19 mouse cellular contexts compared by ENCODE assay signal in genomic region chr3:89633941-89634340, GRCm38 (mm10).
A peak's percentile ranks its signal among the peaks of the same experiment; 100 is the strongest.
DNase-seq lines count a peak whose midpoint lies in the region; ATAC-seq and TF ChIP-seq lines count a peak whose summit lies in the region.
"Had no signal": no experiment of that assay in that cellular context is flagged by ENCODE, and none has a peak within 500 bp of the region (broad histone marks: within the 10 kb centered on the region; RNA-seq: fewer than 3 reads in every experiment).

No protein-coding gene starts in this region.

- peak; percentile 35 to 59 for DNase-seq in heart, adult 2 months
- DNase-seq in heart, embryonic 10.5 days (ENCODE audit: low spot score): no peak
- no peak for DNase-seq in lung, postnatal 0 days (ENCODE audit: low spot score)
- DNase-seq in lung, postnatal 14 days: no peak
- DNase-seq in heart, postnatal 14 days: peak; percentile 56 to 61
- DNase-seq in lung, postnatal 25 days (ENCODE audit: low spot score): no peak
- DNase-seq: adrenal gland, adult 2 months; cerebellum, adult 8-10 months; kidney, adult 11 months; kidney, postnatal 36 days; liver, embryonic 13.5 days; lung, postnatal 36 days; right cerebral cortex, adult 18-20 months; thymus, postnatal 14 days had no signal

- no peaks in the 10 kb centered on the region for H3K9me3 ChIP-seq in heart, embryonic 10.5 days
- H3K9me3 ChIP-seq in lung, postnatal 0 days (ENCODE audit: low read length): no peaks in the 10 kb centered on the region
- H3K9me3 ChIP-seq in kidney, embryonic 16.5 days (ENCODE audit: low read length): no peaks in the 10 kb centered on the region
- H3K9me3 ChIP-seq: forebrain, embryonic 13.5 days; liver, embryonic 13.5 days had no signal

- no peak overlapping the region for H3K4me3 ChIP-seq in heart, adult 2 months
- H3K4me3 ChIP-seq in heart, embryonic 10.5 days: no peak overlapping the region
- no peak overlapping the region for H3K4me3 ChIP-seq in lung, postnatal 0 days (ENCODE audit: low read depth, low read length)
- H3K4me3 ChIP-seq in small intestine, adult 2 months (ENCODE audit: low read depth, low read length): no peak overlapping the region
- no peak overlapping the region for H3K4me3 ChIP-seq in kidney, embryonic 16.5 days (ENCODE audit: low read length)
- H3K4me3 ChIP-seq: forebrain, embryonic 13.5 days; liver, embryonic 13.5 days; myocyte had no signal

- intact Hi-C loops in heart, adult 2 months (cut with DNase I): no loop called here
- intact Hi-C loops in heart, postnatal 14 days (cut with DNase I): no loop called here

- no peaks in the 10 kb centered on the region for H3K27me3 ChIP-seq in heart, adult 2 months (ENCODE audit: control insufficient read depth, insufficient read depth, low read length)
- H3K27me3 ChIP-seq in heart, embryonic 10.5 days (ENCODE audit: insufficient read depth, poor library complexity, severe bottlenecking): peaks cover 7% of the 10 kb centered on the region; the same call in 1 of the 2 replicates
- no peaks in the 10 kb centered on the region for H3K27me3 ChIP-seq in lung, postnatal 0 days (replicated peaks; ENCODE audit: insufficient read depth, low read length)
- H3K27me3 ChIP-seq in small intestine, adult 2 months (ENCODE audit: control insufficient read depth, insufficient read depth, low read length): no peaks in the 10 kb centered on the region
- no peaks in the 10 kb centered on the region for H3K27me3 ChIP-seq in kidney, embryonic 16.5 days (ENCODE audit: insufficient read depth, low read length)
- H3K27me3 ChIP-seq: forebrain, embryonic 13.5 days had no signal

- no peaks in the 10 kb centered on the region for H3K36me3 ChIP-seq in heart, adult 2 months (ENCODE audit: control insufficient read depth, insufficient read depth, low read length)
- H3K36me3 ChIP-seq in heart, embryonic 10.5 days: no peaks in the 10 kb centered on the region
- no peaks in the 10 kb centered on the region for H3K36me3 ChIP-seq in lung, postnatal 0 days (ENCODE audit: insufficient read depth, low read length)
- no peaks in the 10 kb centered on the region for H3K36me3 ChIP-seq in small intestine, adult 2 months (ENCODE audit: control insufficient read depth, insufficient read depth, low read length)
- H3K36me3 ChIP-seq in kidney, embryonic 16.5 days (ENCODE audit: insufficient read depth, low read length): no peaks in the 10 kb centered on the region
- H3K36me3 ChIP-seq: liver, embryonic 13.5 days had no signal

- H3K4me2 ChIP-seq in lung, postnatal 0 days (replicated peaks; ENCODE audit: low read depth, low read length): no peak overlapping the region
- H3K4me2 ChIP-seq in kidney, embryonic 16.5 days (replicated peaks; ENCODE audit: low read depth, low read length): no peak overlapping the region
- H3K4me2 ChIP-seq: forebrain, embryonic 13.5 days; liver, embryonic 13.5 days; midbrain, embryonic 11.5 days had no signal

- no peak overlapping the region for H3K27ac ChIP-seq in heart, adult 2 months
- H3K27ac ChIP-seq in heart, embryonic 10.5 days: no peak overlapping the region
- no peak overlapping the region for H3K27ac ChIP-seq in lung, postnatal 0 days (ENCODE audit: low read length)
- H3K27ac ChIP-seq in small intestine, adult 2 months (ENCODE audit: insufficient read depth, low read depth, low read length): peak overlapping the region; percentile 12
- H3K27ac ChIP-seq in kidney, embryonic 16.5 days (ENCODE audit: low read length): no peak overlapping the region
- H3K27ac ChIP-seq: forebrain, embryonic 13.5 days; liver, embryonic 13.5 days had no signal

- no peak overlapping the region for H3K9ac ChIP-seq in heart, adult 2 months (ENCODE audit: low read depth, low read length)
- no peak overlapping the region for H3K9ac ChIP-seq in lung, postnatal 0 days (replicated peaks; ENCODE audit: low read depth)
- H3K9ac ChIP-seq in kidney, embryonic 16.5 days (replicated peaks; ENCODE audit: low read length): no peak overlapping the region
- H3K9ac ChIP-seq: forebrain, embryonic 13.5 days; liver, embryonic 13.5 days had no signal

- H3K79me2 ChIP-seq in heart, adult 2 months (replicated peaks; ENCODE audit: control insufficient read depth, insufficient read depth, low read length): no peaks in the 10 kb centered on the region

- peaks cover 2% of the 10 kb centered on the region; the same call in 1 of the 2 replicates for H3K4me1 ChIP-seq in heart, adult 2 months (ENCODE audit: control insufficient read depth, insufficient read depth, low read length)
- H3K4me1 ChIP-seq in heart, embryonic 10.5 days: peaks cover 18% of the 10 kb centered on the region
- H3K4me1 ChIP-seq in lung, postnatal 0 days (ENCODE audit: insufficient read depth, low read depth, low read length): peaks cover 5% of the 10 kb centered on the region; the same call in 1 of the 2 replicates
- H3K4me1 ChIP-seq in small intestine, adult 2 months (ENCODE audit: control insufficient read depth, insufficient read depth, insufficient read length, low read length): no peaks in the 10 kb centered on the region
- H3K4me1 ChIP-seq in kidney, embryonic 16.5 days (ENCODE audit: insufficient read depth, low read length): 0 out of 2 replicates have a peak, but pooled peaks cover 5% of the 10 kb centered on the region
- H3K4me1 ChIP-seq: liver, embryonic 13.5 days had no signal

- WGBS in heart, adult 2 months: 74% methylated on average over 6 of the region's 6 CpGs
- 83% methylated on average over 6 of the region's 6 CpGs for WGBS in heart, embryonic 10.5 days
- WGBS in lung, postnatal 0 days: 75% methylated on average over 6 of the region's 6 CpGs
- WGBS in small intestine, adult 2 months: 84% methylated on average over 6 of the region's 6 CpGs
- 90% methylated on average over 6 of the region's 6 CpGs for WGBS in kidney, embryonic 16.5 days

- no peak for TF ChIP-seq POLR2A in heart, adult 2 months (IDR thresholded peaks at IDR 0.05; ENCODE audit: insufficient read depth, low read depth, low read length)
- no peak for TF ChIP-seq POLR2A in small intestine, adult 2 months (IDR thresholded peaks at IDR 0.05; ENCODE audit: low read depth, low read length)

- peak; percentile 43 for ATAC-seq in lung, postnatal 0 days
- ATAC-seq in kidney, embryonic 16.5 days (ENCODE audit: low FRiP score, low TSS enrichment): no peak
- ATAC-seq: forebrain, embryonic 13.5 days had no signal

- TF ChIP-seq CTCF in heart, adult 2 months (IDR thresholded peaks at IDR 0.05): no peak
- TF ChIP-seq CTCF in lung, postnatal 0 days (IDR thresholded peaks at IDR 0.05): no peak
- TF ChIP-seq CTCF in small intestine, adult 2 months (IDR thresholded peaks at IDR 0.05; ENCODE audit: extremely low read depth, insufficient read length, insufficient replicate concordance, low read depth, low read length): no peak

- TF ChIP-seq EP300 in heart, adult 2 months (IDR thresholded peaks at IDR 0.05; ENCODE audit: insufficient read depth, low read depth, low read length): 0 out of 2 replicates have a peak, but pooled peaks have one; percentile 41
- TF ChIP-seq EP300 in lung, postnatal 0 days (IDR thresholded peaks at IDR 0.05): peak; percentile 45; the same call in 1 of the 2 replicates

Comparison
In these comparisons a context has a peak if more than half of its experiments do, and no peak if none do; other contexts are left out.
1. DNase-seq: peak in heart, adult 2 months (2 of 2) and heart, postnatal 14 days (2 of 2); none in heart, embryonic 10.5 days (single experiment), lung, postnatal 0 days (single experiment), lung, postnatal 14 days (single experiment) and lung, postnatal 25 days (single experiment).